In the genomic region with DNA sequence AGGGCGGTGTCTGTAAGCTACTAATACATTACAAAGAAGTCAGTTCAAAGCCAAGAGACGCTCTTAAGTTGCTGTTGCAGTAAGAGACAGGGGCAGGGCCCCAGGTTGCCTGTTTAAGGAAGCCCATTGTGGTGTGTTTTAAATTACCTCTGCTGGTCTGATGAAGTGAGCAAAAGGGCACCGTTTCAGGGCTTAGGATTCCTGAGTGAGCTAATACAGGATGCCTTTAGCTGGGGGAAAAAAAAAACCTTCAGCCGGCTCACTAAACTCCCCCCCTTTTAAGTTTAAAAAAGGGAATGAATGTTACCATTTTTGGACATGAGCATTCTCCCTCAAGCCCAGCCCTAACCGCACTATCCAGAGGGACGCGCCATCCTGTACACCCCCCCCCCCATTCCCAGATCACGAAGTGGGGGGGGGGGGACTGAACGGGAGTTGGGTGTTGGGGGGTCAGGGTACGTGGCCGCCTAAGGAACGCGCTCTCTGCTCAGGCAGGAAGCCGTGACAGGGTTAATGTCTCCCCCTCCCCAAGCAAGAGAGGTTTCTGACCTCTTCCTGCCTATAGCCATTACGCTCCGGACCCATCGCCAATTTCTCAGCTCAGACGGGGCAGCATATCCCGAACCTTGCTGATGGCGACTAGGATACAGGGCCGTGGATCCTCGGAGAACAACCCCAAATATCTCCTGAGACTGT, we compare ENCODE assay signal across 8 mouse cellular contexts. TPM values are rescaled to one million over a fixed set of nuclear protein-coding genes. Genes with fewer than 3 reads are reported as not detected.
A peak's percentile ranks its signal among the peaks of the same experiment; 100 is the strongest.
DNase-seq lines count a peak whose midpoint lies in the region; ATAC-seq and TF ChIP-seq lines count a peak whose summit lies in the region.

No protein-coding gene starts in this region.

- no peak for ATAC-seq in kidney, postnatal 0 days (replicated peaks; ENCODE audit: low FRiP score, low read depth)
- no peak for ATAC-seq in hindbrain, embryonic 13.5 days (ENCODE audit: low FRiP score)
- ATAC-seq in midbrain, embryonic 13.5 days, result 0 out of 2 replicates have a peak, but pooled peaks have one; percentile 1

- peaks cover 13% of the 10 kb centered on the region; the same call in 1 of the 2 replicates for H3K4me1 ChIP-seq in kidney, postnatal 0 days (replicated peaks; ENCODE audit: insufficient read depth, low read length)
- peaks cover 22% of the 10 kb centered on the region for H3K4me1 ChIP-seq in hindbrain, embryonic 13.5 days (replicated peaks)
- H3K4me1 ChIP-seq in midbrain, embryonic 13.5 days (replicated peaks), result peaks cover 17% of the 10 kb centered on the region

- H3K4me3 ChIP-seq in kidney, postnatal 0 days (replicated peaks; ENCODE audit: low read depth, low read length), result peak overlapping the region; percentile 93
- peak overlapping the region; percentile 82 for H3K4me3 ChIP-seq in hindbrain, embryonic 13.5 days
- H3K4me3 ChIP-seq in midbrain, embryonic 13.5 days (replicated peaks), result peak overlapping the region; percentile 80

- no peaks in the 10 kb centered on the region for H3K27me3 ChIP-seq in kidney, postnatal 0 days (ENCODE audit: insufficient read depth, low read length)
- 0 out of 2 replicates have a peak, but pooled peaks cover 13% of the 10 kb centered on the region for H3K27me3 ChIP-seq in hindbrain, embryonic 13.5 days
- H3K27me3 ChIP-seq in midbrain, embryonic 13.5 days, result peaks cover 4% of the 10 kb centered on the region; the same call in 1 of the 2 replicates

- no peaks in the 10 kb centered on the region for H3K9me3 ChIP-seq in kidney, postnatal 0 days (replicated peaks; ENCODE audit: low read length)
- H3K9me3 ChIP-seq in hindbrain, embryonic 13.5 days, result no peaks in the 10 kb centered on the region
- H3K9me3 ChIP-seq in midbrain, embryonic 13.5 days, result no peaks in the 10 kb centered on the region

- 2% methylated on average over 22 of the region's 22 CpGs for WGBS in kidney, postnatal 0 days
- WGBS in hindbrain, embryonic 13.5 days, result 0% methylated on average over 21 of the region's 22 CpGs
- WGBS in midbrain, embryonic 13.5 days, result 1% methylated on average over 22 of the region's 22 CpGs

- peak overlapping the region; percentile 88 for H3K4me2 ChIP-seq in kidney, postnatal 0 days (ENCODE audit: low read length)
- peak overlapping the region; percentile 89 for H3K4me2 ChIP-seq in hindbrain, embryonic 13.5 days
- H3K4me2 ChIP-seq in midbrain, embryonic 13.5 days (replicated peaks), result peak overlapping the region; percentile 93

- H3K27ac ChIP-seq in kidney, postnatal 0 days, result peak overlapping the region; percentile 96
- H3K27ac ChIP-seq in hindbrain, embryonic 13.5 days, result peak overlapping the region; percentile 90
- 0 out of 2 replicates have a peak overlapping the region, but pooled peaks have one; percentile 84 for H3K27ac ChIP-seq in midbrain, embryonic 13.5 days

- H3K36me3 ChIP-seq in kidney, postnatal 0 days (ENCODE audit: insufficient read depth, low read length), result 0 out of 2 replicates have a peak, but pooled peaks cover 5% of the 10 kb centered on the region
- H3K36me3 ChIP-seq in hindbrain, embryonic 13.5 days, result no peaks in the 10 kb centered on the region
- H3K36me3 ChIP-seq in midbrain, embryonic 13.5 days, result no peaks in the 10 kb centered on the region

- peak; percentile 46 for DNase-seq in kidney, postnatal 0 days (ENCODE audit: low spot score)
- no peak for DNase-seq in kidney, adult 18-20 months
- DNase-seq in adipocyte (ENCODE audit: low spot score), result peak; percentile 21
- DNase-seq in gastrocnemius, postnatal 14 days, result no peak
- DNase-seq in B cell, adult 2 months, result no peak
- no peak for DNase-seq in left cerebral cortex, adult 9 months (ENCODE audit: low spot score in 2 of 2)

- H3K9ac ChIP-seq in kidney, postnatal 0 days (ENCODE audit: low read depth, low read length), result peak overlapping the region; percentile 79
- peak overlapping the region; percentile 88 for H3K9ac ChIP-seq in hindbrain, embryonic 13.5 days
- H3K9ac ChIP-seq in midbrain, embryonic 13.5 days (replicated peaks), result peak overlapping the region; percentile 80

- intact Hi-C loops in gastrocnemius, postnatal 14 days (cut with DNase I; ENCODE audit: low total_unique reads), result loop anchor here (10.0 kb wide), 1 partner anchor 116 kb away; no protein-coding TSS in a partner anchor

- no peak for TF ChIP-seq CTCF in kidney, postnatal 0 days (IDR thresholded peaks at IDR 0.05; ENCODE audit: low read depth)

RNA-seq across cellular contexts. Expression of gene Actn1, which starts 1.5 kb away (rescaled TPM):
- 32.5 and 37.1 TPM in 2 replicates for polyA plus RNA-seq in kidney, postnatal 0 days (2015; fragmentation: Nextera tagmentation; extraction: Ambion mirVana)
- polyA plus RNA-seq in hindbrain, embryonic 13.5 days (2015; fragmentation: Nextera tagmentation; extraction: Ambion mirVana), result 7.0 TPM in 2 replicates
- 5.5 and 7.3 TPM in 2 replicates for polyA plus RNA-seq in midbrain, embryonic 13.5 days (2015; fragmentation: Nextera tagmentation; extraction: Ambion mirVana)
- total RNA-seq in gastrocnemius, postnatal 14 days (2021), result 10 to 100 TPM; 18.3 to 22.5 TPM

Comparison
In these comparisons a context has a peak if more than half of its experiments do, and no peak if none do; other contexts are left out.
1. DNase-seq: peak in kidney, postnatal 0 days (single experiment) and adipocyte (single experiment); none in kidney, adult 18-20 months (single experiment), gastrocnemius, postnatal 14 days (single experiment), B cell, adult 2 months (0 of 2) and left cerebral cortex, adult 9 months (0 of 2).
2. Peak in every context shown above with its lines, with median percentiles within 50 percentile points of each other: H3K27ac ChIP-seq, H3K4me2 ChIP-seq, H3K4me3 ChIP-seq and H3K9ac ChIP-seq.